Mouse (Mus musculus) hindbrain, embryonic 10.5 days (tissue): Measurements from ENCODE around the gene Wwox. TPM values are rescaled to one million over a fixed set of nuclear protein-coding genes. Genes with fewer than 3 reads are reported as not detected.

ENCODE experiments used
- DNase-seq: peaks from one replicate; pipeline ENCODE4 v3.0.0-alpha.2; 2017; ENCODE audit warnings: low spot score
- H3K27ac ChIP-seq: fragments of 300-500 bp; sonication (generic); 2 replicates; pipeline ENCODE4 v1.5.1; 2016; ENCODE audit warnings: mild to moderate bottlenecking, moderate library complexity
- H3K27me3 ChIP-seq: fragments of 300-500 bp; sonication (generic); 2 replicates; pipeline ENCODE4 v1.6.1; 2016; ENCODE audit warnings: mild to moderate bottlenecking; ENCODE audit not compliant: poor library complexity, insufficient read depth, severe bottlenecking
- H3K36me3 ChIP-seq: fragments of 300-500 bp; sonication (generic); 2 replicates; pipeline ENCODE4 v1.6.1; 2016; ENCODE audit warnings: mild to moderate bottlenecking, moderate library complexity
- H3K4me1 ChIP-seq: fragments of 300-500 bp; sonication (generic); replicated peaks from 2 replicates; pipeline ENCODE4 v1.6.1; 2016; ENCODE audit warnings: mild to moderate bottlenecking
- H3K4me3 ChIP-seq: fragments of 300-500 bp; sonication (generic); 2 replicates; pipeline ENCODE4 v1.5.1; 2016; ENCODE audit warnings: mild to moderate bottlenecking, moderate library complexity
- H3K9me3 ChIP-seq: fragments of 300-500 bp; sonication (generic); 2 replicates; pipeline ENCODE4 v1.6.1; 2016; ENCODE audit warnings: mild to moderate bottlenecking, moderate library complexity
- WGBS: fragments of 180-500 bp; shearing (Covaris S2); methylation state at CpG from one replicate; pipeline ENCODE4 v1.1.7; 2016; 5-methylcytosine and 5-hydroxymethylcytosine counted together
- polyA plus RNA-seq: library from polyadenylated mRNA; unstranded; fragments of >200 nt; fragmentation: Nextera tagmentation; extraction: Ambion mirVana; gene quantifications from 2 replicates; pipeline ENCODE4 v1.2.1, GENCODE M21; 2016

The Wwox gene
- polyA plus RNA-seq, 1 experiment from 2014 or later: 12.5 TPM

GRCm38 (mm10) chr8:115114498-115114897, 675.0 kb downstream of the Wwox start:
- whole genome bisulfite sequencing: 38% methylated on average over 6 of the region's 6 CpGs
- no peak for DNase-seq
- Histone ChIP-seq H3K4me3 (no peak overlapping the region), H3K27ac (no peak overlapping the region), H3K27me3 (no peaks in the 10 kb centered on the region), H3K9me3 (no peaks in the 10 kb centered on the region), H3K36me3 (no peaks in the 10 kb centered on the region), H3K4me1 (peaks cover 15% of the 10 kb centered on the region)

DNA sequence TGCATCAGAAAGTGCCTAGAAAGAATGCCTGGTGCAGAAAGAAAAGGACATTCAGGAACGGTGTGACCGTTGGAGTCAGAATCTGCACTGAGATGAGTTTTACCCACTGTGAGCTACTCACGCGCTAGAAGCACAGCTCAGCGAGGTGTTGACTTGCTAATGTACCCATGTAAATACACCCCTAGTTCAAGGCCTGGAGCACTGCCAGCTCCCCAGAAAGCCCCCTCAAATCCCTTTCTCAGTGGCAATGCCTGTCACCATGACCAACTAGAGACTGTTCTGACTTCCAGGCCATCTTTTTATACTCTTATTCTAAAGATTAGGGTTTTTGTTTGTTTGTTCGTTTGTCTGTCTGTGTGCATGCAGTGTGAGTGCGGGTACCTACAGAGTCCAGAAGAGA, 686.6 kb downstream of the Wwox start:
- no peak for DNase-seq
- Histone ChIP-seq H3K27me3 (no peaks in the 10 kb centered on the region), H3K36me3 (no peaks in the 10 kb centered on the region), H3K4me1 (no peaks in the 10 kb centered on the region), H3K27ac (no peak overlapping the region), H3K9me3 (no peaks in the 10 kb centered on the region), H3K4me3 (no peak overlapping the region)
- 63% methylated on average over 7 of the region's 7 CpGs for WGBS

- Histone ChIP-seq H3K27ac (no peak overlapping the region), H3K9me3 (no peaks in the 10 kb centered on the region), H3K4me1 (no peaks in the 10 kb centered on the region), H3K4me3 (no peak overlapping the region), H3K36me3 (no peaks in the 10 kb centered on the region), H3K27me3 (no peaks in the 10 kb centered on the region)
- 90% methylated on average over 5 of the region's 5 CpGs for WGBS
- no peak for DNase-seq
Measured at GRCm38 (mm10) chr8:115126674-115127073, 687.2 kb downstream of the Wwox start.

GRCm38 (mm10) chr8:115129307-115129706, 689.9 kb downstream of the Wwox start:
- H3K27me3 ChIP-seq: 0 out of 2 replicates have a peak, but pooled peaks cover 3% of the 10 kb centered on the region
- DNase-seq: no peak
- peaks cover 9% of the 10 kb centered on the region; the same call in 1 of the 2 replicates for H3K4me1 ChIP-seq
- no peak overlapping the region for H3K27ac ChIP-seq
- H3K4me3 ChIP-seq: no peak overlapping the region
- H3K9me3 ChIP-seq: no peaks in the 10 kb centered on the region
- H3K36me3 ChIP-seq: no peaks in the 10 kb centered on the region
- WGBS: 93% methylated on average over 4 of the region's 4 CpGs

DNA sequence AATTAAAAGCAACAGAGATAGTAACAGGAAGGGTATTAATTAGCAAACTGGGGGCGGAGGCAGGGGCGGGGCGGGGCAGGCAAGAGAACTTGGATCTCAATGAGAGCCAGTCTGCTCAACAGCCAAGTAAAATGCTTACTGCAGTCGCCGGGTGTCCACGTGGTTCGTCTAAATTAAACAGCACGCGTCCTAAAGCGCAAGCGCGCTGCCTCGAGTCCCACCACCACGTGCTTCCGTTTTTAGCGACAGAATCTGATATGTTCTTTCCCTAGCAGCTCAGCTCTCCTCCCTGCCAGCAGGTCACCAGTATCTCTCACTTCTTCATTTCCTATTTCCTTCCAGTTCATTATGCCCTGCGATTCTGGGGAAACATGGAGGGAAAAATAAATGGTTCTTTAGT, 693.7 kb downstream of the Wwox start:
- WGBS: 84% methylated on average over 17 of the region's 17 CpGs
- Histone ChIP-seq H3K9me3 (no peaks in the 10 kb centered on the region), H3K4me3 (no peak overlapping the region), H3K27me3 (0 out of 2 replicates have a peak, but pooled peaks cover 3% of the 10 kb centered on the region), H3K27ac (no peak overlapping the region), H3K36me3 (no peaks in the 10 kb centered on the region), H3K4me1 (peaks cover 9% of the 10 kb centered on the region; the same call in 1 of the 2 replicates)
- no peak for DNase-seq

DNA sequence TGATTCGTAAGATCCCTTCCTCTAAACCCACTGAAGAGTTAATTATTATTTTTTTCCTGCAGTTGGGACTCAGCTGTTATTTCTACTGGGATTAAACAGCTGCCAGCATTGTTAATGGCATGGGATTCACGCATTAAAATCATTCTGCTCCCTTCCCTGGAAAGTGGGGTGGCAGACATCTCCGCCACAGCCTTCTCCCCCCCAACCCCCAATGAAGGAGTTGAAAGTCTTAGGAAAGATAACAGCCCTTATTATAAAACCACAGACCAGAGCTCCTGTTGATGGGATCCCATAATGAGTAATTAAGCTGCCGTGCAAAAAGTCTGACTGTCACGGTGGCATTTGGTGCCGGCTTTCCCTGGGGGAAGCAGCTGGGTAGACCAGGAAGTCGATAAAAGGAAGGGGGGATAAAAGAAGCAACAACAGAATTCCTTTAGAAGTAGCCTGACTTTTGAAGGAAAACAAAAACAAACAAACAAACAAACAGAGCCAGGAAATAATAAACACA, 694.3 kb downstream of the Wwox start:
- H3K36me3 ChIP-seq: no peaks in the 10 kb centered on the region
- H3K27me3 ChIP-seq: peaks cover 3% of the 10 kb centered on the region; the same call in 1 of the 2 replicates
- H3K4me3 ChIP-seq: no peak overlapping the region
- H3K27ac ChIP-seq: no peak overlapping the region
- no peaks in the 10 kb centered on the region for H3K9me3 ChIP-seq
- no peak for DNase-seq
- H3K4me1 ChIP-seq: peaks cover 9% of the 10 kb centered on the region; the same call in 1 of the 2 replicates
- 59% methylated on average over 7 of the region's 7 CpGs for WGBS

DNA sequence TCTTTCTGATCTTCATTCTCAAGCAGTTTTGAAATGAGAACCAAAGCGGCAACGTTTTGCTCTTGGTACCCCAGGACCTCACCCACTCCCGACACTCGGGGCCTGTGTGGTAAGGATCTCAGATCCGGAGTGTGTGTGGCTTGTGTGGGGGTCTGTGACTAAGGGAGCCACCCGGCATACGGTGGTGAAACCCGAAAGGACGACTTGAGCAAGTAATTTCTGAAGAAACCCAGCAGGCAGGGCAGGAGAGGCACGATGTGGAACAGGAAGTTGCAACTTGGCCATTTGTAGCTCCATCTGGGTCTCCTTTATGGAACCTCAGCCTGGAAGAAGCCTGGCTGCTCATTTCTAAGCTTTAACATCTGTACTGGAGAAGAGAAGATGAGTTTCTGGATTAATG, 697.4 kb downstream of the Wwox start:
- Histone ChIP-seq H3K36me3 (no peaks in the 10 kb centered on the region), H3K9me3 (no peaks in the 10 kb centered on the region), H3K27me3 (peaks cover 15% of the 10 kb centered on the region; the same call in 1 of the 2 replicates), H3K4me3 (no peak overlapping the region), H3K27ac (no peak overlapping the region), H3K4me1 (peaks cover 22% of the 10 kb centered on the region)
- DNase-seq: no peak
- WGBS: 92% methylated on average over 10 of the region's 10 CpGs

GRCm38 (mm10) chr8:115141614-115142013, 702.2 kb downstream of the Wwox start:
- H3K9me3 ChIP-seq: no peaks in the 10 kb centered on the region
- no peaks in the 10 kb centered on the region for H3K36me3 ChIP-seq
- no peak overlapping the region for H3K4me3 ChIP-seq
- 68% methylated on average over 8 of the region's 8 CpGs for WGBS
- no peak overlapping the region for H3K27ac ChIP-seq
- peaks cover 46% of the 10 kb centered on the region for H3K4me1 ChIP-seq
- peaks cover 35% of the 10 kb centered on the region for H3K27me3 ChIP-seq
- DNase-seq: no peak

- 25% methylated on average over 9 of the region's 9 CpGs for WGBS
- Histone ChIP-seq H3K27me3 (peaks cover 56% of the 10 kb centered on the region), H3K27ac (peak overlapping the region; percentile 60; the same call in 1 of the 2 replicates), H3K9me3 (no peaks in the 10 kb centered on the region), H3K4me3 (no peak overlapping the region), H3K36me3 (no peaks in the 10 kb centered on the region), H3K4me1 (peaks cover 58% of the 10 kb centered on the region)
- peak; percentile 65 for DNase-seq
Measured at GRCm38 (mm10) chr8:115143530-115144320, 704.3 kb downstream of the Wwox start.

DNA sequence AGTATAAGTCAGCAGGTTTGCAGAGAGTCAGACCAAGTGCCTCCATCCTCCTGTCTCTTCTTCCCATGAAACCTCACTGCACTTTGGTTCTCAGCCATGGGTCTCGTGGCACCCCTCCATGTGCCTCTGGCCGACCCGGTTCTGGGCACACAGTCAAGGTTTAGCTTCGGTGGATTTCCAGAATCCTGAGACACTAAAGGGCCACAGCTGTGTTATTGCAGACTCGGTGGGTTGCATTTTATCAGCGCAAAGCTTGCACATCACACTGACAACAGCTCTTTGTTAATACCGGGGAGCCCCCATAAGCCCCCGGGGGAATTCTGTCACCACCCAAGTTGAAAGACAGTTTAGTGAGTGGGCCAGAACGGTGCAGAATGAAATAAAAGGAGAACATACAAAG, 707.6 kb downstream of the Wwox start:
- DNase-seq: no peak
- peaks cover 62% of the 10 kb centered on the region for H3K4me1 ChIP-seq
- peaks cover 59% of the 10 kb centered on the region for H3K27me3 ChIP-seq
- H3K4me3 ChIP-seq: no peak overlapping the region
- 65% methylated on average over 9 of the region's 9 CpGs for WGBS
- no peak overlapping the region for H3K27ac ChIP-seq
- no peaks in the 10 kb centered on the region for H3K9me3 ChIP-seq
- H3K36me3 ChIP-seq: no peaks in the 10 kb centered on the region

DNA sequence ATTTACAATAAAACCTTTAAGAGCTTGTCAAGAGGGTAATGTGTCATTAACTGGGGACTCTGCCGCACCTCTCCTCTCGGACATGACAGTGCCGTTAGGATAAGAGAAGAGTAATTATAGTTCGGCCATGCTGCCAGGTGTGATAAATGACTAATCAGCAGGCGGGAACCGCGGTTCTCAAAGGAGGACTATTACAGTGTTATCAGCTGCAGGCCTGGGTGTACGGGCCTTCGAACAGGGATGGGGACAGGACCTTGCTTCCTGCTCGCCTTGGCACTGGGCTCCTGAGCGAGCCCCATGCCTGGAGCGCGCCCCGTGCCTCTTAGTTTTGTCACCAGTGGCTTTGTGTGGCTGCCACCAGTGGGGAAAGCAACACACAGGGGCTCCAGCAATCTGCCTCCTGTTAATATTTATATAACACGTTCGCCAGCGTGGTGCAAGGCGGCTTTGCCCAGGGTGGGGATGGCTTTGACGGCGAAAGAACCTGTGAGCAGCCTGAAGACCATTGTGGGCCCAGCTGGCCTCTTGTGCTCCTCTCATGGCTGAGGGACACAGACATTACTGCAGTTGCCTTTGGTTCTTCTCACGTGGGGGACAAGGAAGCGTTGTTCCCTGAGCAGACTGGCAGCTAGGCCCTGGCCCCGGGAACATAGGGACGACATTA, 711.1 kb downstream of the Wwox start:
- Histone ChIP-seq H3K4me1 (peaks cover 39% of the 10 kb centered on the region), H3K27me3 (peaks cover 63% of the 10 kb centered on the region), H3K36me3 (no peaks in the 10 kb centered on the region), H3K27ac (peak overlapping the region; percentile 79), H3K9me3 (no peaks in the 10 kb centered on the region), H3K4me3 (no peak overlapping the region)
- no peak for DNase-seq
- 71% methylated on average over 24 of the region's 24 CpGs for WGBS

- no peaks in the 10 kb centered on the region for H3K36me3 ChIP-seq
- peaks cover 59% of the 10 kb centered on the region for H3K27me3 ChIP-seq
- peak overlapping the region; percentile 79 for H3K27ac ChIP-seq
- WGBS: 11% methylated on average over 6 of the region's 6 CpGs
- no peaks in the 10 kb centered on the region for H3K9me3 ChIP-seq
- peaks cover 39% of the 10 kb centered on the region for H3K4me1 ChIP-seq
- DNase-seq: no peak
- H3K4me3 ChIP-seq: no peak overlapping the region; the same call in 1 of the 2 replicates
Measured at GRCm38 (mm10) chr8:115151416-115151815, 712.0 kb downstream of the Wwox start.

DNA sequence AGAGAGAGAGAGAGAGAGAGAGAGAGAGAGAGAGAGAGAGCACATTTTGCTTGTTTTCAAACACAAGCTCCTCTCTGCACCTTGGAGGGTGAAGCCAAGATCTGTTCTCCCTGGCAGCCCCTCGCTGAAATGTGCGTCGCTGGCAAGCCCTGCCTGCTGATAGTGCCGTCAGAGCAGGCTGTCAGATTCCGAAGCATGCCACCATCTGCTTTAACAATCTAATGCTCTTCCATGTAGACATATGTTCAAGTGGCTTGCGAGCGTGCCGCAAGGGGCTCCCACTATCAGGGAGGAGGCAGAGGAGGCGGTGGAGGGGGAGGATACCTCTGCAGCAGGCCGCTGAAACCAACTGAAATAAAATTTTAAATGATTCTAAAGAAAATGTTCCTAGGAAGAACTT, 714.6 kb downstream of the Wwox start:
- DNase-seq: no peak
- Histone ChIP-seq H3K27ac (no peak overlapping the region), H3K4me1 (peaks cover 44% of the 10 kb centered on the region)

More for the DNA sequence above, 714.6 kb downstream of the Wwox start:
- WGBS: 65% methylated on average over 10 of the region's 10 CpGs
- Histone ChIP-seq H3K36me3 (no peaks in the 10 kb centered on the region), H3K27me3 (peaks cover 42% of the 10 kb centered on the region), H3K4me3 (no peak overlapping the region), H3K9me3 (no peaks in the 10 kb centered on the region)
